Mouse (Mus musculus) CD8-positive naive resting alpha-beta T cell, adult 2 months (primary cell): ENCODE data around the gene Ampd3.
A peak's percentile ranks its signal among the peaks of the same experiment; 100 is the strongest.

ENCODE experiments used
- DNase-seq, 2 experiments: peaks; one replicate each; pipeline ENCODE4 v3.0.0; 2022; ENCODE audit warnings: low read depth in 2 of 2, low spot score in 2 of 2

The Ampd3 gene

DNA sequence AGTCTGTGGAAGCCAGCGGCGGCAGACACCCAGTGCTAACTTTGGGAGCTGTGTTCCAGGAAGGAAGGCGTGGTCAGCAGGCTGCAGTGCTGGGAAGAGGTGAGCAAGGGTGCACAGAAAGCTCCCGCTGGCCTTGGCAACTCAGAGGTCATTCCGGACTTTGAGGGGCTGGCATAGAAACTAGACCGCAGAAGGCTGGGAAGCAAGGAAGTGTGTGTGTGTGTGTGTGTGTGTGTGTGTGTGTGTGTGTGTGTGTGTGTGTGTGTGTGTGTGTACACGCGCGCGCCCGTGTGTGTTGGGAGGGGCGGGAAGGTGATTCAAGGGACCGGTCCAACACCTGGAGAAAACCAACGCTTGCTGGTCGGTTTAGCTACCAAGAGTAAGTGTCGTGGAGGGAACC lies at the start of gene Ampd3:
TSS of gene Ampd3 (plus strand) at position 206 of the 400 bp plus-strand sequence.
- no peak for DNase-seq

DNA sequence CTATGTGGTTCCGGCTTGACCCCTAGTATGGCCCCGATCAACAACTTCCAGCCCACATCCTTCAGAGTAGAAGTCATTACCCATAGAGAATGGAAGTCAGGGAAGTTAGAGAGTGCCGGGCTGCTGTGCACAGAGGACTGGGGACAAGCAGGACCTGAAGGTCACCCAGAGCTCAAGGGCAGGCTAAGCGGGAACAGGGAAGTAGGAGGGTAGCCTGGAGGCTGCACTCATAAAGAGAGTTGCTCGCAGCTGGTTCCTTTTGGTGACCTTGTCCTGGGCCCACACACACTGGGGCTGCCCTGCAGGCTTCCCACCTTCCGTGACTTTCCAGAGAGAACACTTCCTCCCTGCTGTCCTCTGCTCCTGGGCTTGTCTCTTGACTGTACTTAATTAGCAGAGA lies 49.5 kb upstream of the Ampd3 start:
- no peak for DNase-seq

DNA sequence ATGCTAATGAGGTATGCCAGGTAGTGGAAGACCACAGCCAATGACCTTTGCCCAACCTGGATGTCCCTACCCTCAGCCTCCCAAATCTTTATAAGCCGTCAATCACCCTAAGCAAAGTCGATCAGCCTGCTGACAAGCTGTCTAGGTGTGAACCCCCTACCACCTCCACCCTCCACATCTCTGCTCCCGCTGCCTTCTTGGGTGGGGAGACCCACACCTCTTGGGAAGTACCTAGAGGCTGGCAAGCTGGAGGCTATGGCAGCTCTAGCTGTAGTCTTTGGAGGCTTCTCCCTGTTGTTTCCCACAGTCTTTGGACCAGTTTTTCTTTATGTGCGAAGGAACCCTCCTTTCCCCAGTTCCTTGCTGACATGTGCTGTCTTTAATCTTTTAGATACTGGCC lies 48.1 kb upstream of the Ampd3 start:
- no peak for DNase-seq

DNA sequence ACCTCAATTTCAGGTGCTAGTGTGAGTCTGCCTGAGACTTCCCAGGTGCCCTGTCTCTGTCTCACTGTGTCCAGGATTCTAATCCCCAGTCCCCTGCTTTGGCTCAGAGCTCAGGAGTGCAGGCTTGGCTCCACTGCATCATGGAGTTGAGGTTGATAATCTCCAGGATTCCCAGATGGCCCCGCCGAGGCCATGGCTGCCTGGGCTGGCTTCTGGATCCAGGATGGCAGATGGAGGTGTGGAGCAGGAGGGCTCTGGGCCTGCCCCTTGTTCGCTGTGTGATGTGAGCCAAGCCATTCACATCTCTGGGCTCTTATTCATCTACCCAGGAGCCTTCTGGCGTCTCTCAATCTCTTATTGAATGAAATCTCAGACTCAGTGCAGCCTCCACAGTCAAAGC lies 45.8 kb upstream of the Ampd3 start:
- no peak for DNase-seq

DNA sequence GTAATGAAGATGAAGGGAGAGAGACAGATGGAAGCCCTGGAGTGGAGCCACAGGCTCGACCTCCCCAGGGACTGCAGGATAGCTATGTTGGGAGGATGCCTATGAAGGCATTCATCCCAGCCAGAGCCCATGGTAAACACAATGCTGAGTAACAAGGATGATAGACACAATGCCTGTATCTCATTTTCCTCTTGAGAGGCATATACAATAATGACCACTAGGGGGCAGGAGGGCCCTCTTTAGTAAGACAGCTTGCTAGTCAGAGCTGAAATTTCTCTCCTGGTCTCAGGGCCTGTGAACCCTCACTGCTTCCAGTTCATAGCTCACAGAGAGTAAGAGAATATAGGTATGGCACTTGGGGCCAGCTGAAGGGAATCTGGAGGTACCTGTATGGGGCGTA lies 41.0 kb upstream of the Ampd3 start:
- peak; percentile 33 to 58 for DNase-seq

DNA sequence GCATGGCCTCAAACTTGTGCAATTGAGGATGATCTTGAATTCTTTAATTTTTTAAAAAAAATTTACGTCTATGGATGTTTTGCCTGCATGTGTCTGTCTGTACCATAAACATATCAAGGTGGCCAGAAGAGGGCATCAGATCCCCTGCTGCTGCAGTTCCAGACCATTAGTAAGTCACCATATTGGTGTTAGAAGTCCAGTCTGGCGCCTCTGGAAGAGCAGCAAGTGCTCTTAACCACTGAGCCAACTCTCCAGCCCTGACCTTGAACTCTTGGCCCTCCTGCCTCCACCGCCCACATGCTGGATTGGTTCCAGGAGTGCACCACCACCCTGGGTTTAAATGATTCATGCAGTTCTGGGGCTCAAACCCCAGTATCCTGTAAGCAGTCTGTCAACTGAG lies 39.1 kb upstream of the Ampd3 start:
- DNase-seq: no peak

DNA sequence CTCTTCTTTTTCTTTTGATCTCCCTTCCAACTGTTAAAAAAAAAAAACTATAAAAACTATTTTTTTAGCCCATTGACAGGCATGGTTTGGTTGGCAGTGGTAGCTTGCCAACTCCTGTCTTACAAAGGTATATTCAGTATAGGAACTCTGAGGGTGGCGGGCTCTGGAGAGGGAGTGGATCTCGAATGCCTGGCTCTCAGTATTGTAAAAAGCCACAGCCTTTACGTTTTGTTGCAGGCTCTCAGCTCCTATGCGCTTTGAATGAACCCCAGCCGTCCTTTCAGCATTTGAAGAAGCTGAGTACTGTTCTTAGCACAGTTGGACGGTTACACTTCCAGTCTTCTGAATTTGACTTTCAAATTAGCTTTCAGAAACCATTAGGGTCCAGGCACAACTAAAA lies 38.7 kb upstream of the Ampd3 start:
- no peak for DNase-seq

DNA sequence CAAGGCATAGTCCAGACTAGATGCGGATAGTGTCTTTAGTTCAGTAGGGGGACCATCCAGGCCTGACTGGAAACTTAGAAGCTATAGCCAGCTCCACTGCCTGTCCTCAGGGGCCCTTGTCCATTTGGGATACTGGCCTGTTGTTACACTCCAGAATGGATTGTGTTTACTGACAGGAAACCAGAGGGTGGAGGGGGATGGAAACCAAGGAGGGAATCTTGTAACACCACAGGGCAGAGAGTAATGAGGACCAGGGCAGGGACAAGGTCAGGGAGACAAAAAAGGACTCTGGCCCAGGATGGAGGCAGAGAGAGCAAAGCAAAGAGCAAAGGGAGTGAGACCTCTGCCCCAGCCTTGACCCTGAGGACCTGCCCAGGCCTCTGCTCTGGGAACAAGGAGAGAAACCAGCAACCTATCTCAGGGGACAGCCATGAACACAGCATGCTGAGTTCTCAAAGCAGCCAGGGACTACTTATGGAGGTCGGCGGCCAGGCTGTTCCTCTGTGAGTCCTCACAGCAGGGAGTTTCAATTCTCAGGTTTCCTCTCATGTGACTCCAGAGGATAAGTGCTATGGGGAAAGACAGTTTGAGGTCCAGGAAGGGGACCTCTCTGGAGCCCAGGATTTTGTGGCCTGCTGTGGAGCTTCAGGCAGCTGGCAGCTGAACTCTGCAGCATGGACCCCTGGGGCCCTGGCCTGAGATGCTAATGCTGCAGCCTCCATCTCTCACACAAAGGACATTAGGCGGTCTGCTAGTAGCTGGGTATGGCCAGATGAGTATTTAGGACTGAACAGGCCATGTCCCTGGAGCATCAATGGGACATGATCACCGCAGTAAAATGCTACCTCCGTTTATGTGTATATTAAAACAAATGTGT lies 36.7 kb upstream of the Ampd3 start:
- no peak for DNase-seq

DNA sequence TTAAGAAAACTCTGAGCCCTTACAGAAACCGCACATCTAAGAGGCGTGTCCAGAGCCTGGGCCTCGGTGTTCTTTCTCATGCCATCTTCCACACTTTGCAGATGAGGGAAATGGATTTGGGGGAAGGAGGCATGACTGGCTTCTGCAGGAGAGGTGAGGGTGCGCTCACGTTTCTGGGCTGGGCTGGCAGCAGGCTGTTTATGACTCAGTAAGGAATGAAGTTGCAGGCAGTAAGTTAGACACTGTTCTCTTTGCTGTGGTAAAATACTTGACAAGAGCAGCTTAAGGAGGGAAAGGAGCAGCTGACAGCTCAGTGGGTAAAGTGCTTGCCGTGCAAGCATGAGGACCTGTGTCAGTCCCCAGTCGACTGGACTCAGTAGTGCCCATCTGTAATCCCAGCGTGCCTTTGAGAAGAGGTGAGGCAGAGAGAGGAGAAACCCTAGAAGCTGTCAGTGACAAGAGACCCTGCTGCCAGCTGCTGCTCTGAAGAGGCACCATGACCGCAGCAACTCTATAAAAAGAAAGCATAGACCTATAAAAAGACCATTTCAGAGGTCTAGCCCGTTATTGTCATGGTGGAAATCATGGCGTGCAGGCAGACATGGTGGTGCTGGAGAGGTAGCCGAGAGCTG lies 35.9 kb upstream of the Ampd3 start:
- DNase-seq: no peak

DNA sequence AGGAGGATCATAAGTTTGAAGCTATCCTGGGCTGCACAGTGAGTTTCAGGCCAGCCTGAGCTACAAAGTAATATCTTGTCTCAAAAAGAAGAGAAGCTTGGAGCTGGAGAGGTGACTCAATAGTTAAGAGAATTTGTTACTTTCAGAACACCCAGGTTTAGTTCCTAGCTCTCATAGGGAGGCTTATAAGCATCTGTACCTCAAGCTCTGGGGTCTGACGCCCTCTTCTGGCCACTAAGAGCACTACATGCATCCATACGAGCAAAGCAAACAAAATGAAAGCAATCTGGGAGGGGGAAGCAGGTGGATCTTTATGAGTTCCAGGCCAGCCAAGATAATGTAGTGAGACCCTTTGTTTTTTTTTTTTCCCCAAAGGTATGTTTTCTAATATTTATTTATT lies 31.1 kb upstream of the Ampd3 start:
- DNase-seq: no peak

DNA sequence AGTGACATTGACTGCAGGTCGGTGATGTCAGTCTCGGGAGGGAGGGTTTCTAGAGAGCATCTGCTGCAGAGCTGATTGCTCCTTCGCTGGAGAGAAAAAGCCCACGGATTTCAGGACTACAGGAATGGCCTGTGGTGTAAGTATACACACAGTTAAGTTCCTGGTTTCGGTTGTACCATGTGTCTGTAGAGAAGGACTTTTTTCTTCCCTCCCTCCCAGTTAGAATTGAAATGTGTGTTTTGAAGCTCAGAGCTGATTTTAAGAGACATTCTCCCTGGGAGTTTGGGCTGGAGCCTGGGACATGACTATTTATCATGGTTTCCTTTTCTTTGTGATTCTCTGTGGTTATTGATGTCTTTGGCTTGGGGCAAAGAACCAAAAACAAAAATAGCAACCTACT lies 28.2 kb upstream of the Ampd3 start:
- no peak for DNase-seq

DNA sequence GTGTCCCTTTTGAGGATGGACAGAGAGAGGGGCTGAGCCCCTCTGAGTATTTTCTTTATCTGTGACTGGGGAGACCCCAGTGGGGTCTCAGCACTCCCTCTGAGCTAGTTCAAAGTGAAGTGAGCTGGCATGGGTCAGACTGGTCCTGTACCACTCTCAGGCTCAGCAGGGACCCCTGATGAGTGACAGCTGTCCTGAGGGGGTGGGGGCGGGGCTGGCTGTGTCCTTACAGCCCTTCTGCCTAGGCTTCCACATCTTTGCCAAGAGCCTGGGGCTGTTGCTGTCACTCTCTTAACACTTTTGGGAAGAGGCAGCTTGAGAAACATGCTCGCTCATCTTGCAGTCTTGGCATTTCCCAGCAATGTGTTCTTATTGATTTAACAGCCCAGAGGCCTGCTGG lies 27.8 kb upstream of the Ampd3 start:
- DNase-seq: no peak

DNA sequence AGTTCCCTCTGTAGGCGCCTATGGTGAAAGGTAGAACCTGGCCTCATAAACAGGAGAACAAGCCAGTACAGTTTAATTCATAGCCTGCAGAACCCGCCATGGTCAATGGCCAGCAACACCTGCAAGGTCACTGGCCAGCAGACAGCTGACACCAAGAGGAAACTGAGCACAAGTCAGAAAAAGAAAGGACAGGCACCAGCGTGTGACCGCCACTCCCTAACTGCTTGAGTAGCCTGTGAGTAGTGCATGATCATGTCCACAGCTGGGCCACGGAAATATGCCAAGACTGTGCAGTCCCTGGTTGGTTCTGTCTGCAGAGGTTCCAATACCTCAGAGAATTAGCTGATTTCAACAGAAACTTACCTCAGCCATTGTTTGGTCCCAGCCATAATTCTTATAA lies 26.0 kb upstream of the Ampd3 start:
- DNase-seq: no peak

DNA sequence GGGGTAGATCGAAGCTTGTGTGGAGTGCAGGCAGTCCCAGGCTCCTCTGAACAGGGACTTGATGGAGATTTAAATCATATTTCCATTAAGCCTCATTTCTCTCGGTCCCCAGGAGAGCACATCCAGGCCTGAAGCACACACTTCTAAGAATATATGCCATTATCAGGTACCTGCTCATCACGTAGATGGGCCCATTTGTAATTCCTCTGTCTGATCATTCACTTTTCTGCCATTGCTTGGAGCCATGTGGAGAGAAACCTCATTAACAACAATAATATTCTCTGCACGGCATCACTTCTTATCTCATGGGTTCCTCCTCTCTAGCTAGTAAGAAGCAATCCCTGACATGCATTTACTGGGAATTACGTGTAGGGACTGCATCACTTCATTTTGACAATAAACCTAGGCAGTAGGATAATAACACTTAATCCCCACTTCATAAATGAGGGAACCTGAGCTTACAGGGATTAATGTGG lies 21.9 kb upstream of the Ampd3 start:
- no peak for DNase-seq

DNA sequence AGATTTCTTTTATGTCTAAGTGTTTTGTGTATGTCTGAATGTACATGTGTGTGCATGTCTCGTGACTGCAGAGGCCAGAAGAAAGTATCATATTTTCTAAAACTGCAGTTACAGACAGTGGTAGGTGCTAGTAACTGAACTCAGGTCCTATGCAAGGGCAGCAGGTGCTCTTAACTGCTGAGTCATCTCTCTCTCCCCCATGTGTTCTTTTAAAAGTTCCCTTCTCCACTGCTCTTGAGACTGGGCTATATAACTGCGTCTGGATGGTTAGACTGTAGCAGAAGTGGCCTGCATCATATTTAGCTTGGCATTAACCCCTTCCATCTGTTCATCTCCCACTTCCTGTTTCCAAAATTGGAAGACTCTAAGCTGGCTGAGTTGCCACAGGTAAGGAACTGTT lies 21.2 kb upstream of the Ampd3 start:
- DNase-seq: no peak

DNA sequence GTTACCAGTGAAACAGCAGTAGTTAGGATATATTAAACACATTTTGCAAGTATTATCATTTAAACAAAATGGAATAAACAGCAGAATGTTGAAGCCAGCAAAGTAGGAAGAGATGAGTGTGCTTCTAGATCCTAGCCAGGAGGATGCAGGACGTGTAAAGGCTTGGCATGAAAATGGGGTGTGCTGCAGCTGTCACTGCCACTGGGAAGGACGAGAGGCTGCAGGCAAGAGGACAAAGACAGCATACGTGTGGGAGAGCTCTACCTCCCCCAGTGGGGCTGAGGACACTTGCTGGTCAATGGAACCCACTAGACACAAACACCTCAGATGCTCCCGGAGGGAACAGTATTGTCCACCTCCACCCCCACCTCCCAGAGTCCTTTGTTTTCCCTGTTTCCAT lies 17.2 kb upstream of the Ampd3 start:
- no peak for DNase-seq

DNA sequence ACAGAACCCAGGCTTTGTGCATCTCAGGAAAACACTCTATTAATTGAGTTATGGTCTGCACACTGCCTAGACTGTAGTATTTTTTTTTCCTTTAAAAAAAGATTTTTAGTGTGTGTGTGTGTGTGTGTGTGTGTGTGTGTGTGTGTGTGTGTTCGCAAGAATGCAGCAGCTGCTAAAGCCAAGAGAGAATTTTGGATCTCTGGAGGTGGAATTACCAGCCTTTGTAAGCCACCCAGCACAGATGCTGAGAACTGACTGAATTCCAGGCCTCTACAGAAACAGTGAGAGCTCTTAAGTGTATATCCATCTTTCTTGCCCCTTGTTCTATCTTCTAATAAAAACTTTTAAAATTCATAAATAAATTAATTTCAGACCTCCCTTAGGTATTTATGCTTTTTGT lies 16.4 kb upstream of the Ampd3 start:
- no peak for DNase-seq

DNA sequence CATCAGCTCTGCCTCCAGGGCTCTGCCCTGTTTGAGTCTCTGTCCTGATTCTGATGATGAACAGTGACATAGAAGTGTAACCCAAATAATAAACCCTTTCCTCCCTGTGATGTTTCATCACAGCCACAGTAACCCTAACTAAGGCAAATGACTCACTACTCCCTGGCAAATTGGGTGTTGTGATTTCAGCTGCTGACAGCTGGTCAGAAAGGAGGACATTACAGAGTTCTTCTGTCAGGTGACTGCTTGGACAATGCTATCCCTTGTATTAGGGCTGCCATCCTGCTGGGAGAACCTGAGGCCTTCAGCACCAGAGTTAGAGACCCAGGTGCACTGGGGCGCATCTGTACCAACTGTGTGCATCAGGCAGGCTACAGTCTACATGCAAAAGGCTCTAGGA lies 14.7 kb upstream of the Ampd3 start:
- DNase-seq: no peak

DNA sequence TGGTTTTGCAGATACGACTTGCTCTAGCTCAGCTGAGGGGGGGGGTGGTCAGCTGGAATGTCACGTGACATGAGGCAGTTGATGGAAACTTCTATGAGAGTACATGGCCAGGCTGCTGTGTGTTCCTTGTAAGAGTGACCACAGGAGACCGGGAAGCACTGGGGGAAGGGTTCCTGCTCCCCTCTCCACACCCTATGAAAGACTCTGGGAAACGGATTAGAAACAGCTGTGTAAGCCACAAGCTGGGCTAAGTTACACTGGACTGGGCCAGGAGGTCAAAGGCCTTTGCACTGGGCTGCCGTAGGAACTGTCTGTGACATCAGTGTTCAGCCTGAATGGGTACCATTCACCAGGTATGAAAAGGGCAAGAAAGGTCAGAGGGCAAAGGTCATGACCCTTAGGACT lies 14.1 kb upstream of the Ampd3 start:
- DNase-seq: no peak

DNA sequence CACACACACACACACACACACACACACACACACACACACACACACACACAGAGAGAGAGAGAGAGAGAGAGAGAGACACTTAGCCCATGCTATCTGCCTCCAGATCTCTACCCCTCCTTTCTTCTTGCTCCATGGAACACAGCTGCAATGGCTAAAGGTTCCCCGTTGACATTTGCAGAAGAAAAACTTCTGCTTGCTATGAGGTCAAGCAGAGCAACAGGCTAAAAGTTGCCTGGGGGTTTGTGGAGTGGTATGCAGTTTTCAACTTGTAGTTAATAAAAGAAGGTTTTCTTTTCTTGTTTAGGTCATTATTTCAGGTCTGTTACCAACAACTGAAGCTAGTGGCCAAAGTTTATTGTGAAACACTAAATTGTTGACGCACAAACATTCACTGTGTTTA lies 11.6 kb upstream of the Ampd3 start:
- DNase-seq: no peak

DNA sequence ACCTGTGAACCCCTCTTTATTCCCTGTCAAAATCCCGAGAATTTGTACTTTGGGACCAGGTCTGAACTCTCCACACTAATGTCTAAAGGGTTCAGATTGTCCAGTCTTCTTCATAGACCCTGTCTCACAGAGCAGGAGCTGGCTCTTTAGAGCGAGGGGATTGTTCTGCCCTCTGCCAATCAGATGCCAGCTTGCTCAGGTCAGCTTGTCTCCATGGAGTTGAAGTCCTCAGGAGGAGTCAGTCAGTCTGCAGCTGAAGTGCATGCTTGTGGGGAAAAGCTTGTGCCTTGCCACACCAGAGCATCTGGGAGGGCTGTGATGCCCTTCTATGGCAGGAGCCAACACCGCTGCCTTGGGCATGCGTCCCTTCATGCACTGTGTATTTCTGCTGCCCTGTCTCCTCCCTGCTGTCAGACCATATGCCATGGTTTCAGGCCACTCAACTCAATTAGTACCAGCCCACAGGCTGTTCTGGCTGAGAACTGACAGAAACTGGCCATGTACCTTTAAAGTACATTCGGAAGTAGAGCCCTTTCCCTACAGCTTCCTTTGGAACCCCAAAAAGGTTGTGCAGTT lies 5.3 kb upstream of the Ampd3 start:
- no peak for DNase-seq

DNA sequence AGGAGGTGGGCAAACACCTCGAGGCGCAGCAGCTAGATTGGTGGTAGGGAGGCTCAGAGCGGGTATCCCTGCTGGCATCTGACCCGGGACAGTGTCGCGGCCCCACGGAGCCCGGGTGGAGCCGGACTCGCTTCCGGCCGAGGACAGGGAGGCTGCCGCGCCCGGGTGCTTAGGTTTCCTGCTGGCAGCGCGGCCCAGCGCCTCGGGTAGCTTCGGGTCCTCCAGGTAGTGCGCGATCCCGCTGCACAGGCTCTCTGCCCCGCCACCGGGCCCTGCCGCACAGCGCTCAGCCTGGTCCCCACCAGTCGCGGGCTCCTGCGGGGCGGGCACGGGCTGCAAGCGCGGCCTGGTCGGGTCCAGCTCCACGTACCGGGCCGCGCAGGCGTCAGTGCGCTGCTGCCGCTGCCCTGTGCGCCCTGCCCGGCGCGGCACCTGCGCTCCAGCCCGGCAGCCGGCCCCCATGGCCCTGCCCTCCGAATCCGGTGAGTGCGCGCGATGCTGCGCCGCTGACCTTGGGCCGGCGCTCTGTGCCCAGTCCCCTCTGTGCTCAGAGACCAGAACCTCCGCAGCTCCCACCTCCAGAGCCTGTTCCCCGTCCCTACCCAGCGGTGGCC lies 552 bp downstream of the Ampd3 start:
- DNase-seq: peak; percentile 15 to 23
